Mouse (Mus musculus): ENCODE data around the gene Zfr2. TPM values are rescaled to one million over a fixed set of nuclear protein-coding genes. Genes with fewer than 3 reads are reported as not detected.

Zfr2 gene
- polyA plus RNA-seq, 1 experiment from 2014 or later: 10.9 TPM

GRCm38 (mm10) chr10:81254886-81255285 is 21.9 kb downstream of the Zfr2 start:
- no peak for ATAC-seq (ENCODE audit: insufficient number of reproducible peaks, low FRiP score, low TSS enrichment, low read depth)

DNA sequence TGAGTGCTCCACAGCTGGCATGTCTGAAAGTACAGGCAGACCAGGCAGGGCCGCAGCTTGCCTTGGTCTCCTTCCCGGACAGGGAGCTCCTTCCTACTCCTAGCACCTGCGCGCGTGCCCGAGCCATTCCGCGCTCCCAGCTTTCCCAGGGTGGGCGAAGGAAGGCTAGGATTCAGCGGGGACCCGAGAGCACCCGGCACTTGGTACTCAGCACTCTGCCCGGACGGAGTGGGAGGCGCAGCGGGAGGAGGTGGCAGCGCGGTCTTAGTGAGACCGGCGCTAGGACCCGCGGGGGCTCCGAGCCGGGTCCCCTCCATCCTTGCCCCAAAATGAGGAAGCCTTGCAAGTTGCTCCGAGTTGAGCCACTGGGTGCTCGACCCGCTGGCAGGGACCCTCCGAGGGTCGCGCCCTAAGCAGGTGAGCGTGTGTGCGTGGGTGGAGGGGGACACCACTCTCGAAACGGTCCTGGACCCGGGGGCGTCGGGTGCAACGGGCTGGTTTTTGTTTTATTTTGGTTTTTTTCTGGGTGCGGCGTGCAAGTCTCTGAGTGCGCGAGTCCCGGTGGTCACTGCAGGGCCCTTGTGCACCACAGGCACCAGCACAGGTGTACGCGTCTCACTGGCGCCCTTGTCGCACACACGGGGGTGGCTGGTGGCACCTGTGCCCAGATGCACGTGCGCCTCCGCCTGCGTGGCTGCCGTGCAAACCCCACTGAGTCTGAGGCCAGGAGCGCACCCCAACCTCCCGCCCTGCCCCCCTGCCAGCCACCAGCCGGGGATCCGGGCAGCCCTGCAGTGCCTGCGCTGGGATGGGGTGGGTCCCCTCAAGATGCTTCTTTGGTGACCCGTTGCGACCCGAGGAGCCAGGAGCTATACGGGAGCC is 24.4 kb downstream of the Zfr2 start:
- Histone ChIP-seq H3K4me1 (peaks cover 32% of the 10 kb centered on the region), H3K27me3 (peaks cover 77% of the 10 kb centered on the region), H3K9ac (peak overlapping the region; percentile 33), H3K4me3 (peak overlapping the region; percentile 46), H3K36me3 (peaks cover 12% of the 10 kb centered on the region), H3K27ac (no peak overlapping the region), H3K4me2 (peak overlapping the region; percentile 78), H3K9me3 (peaks cover 4% of the 10 kb centered on the region; the same call in 1 of the 2 replicates)
- 2% methylated on average over 62 of the region's 62 CpGs for WGBS
- no peak for ATAC-seq (ENCODE audit: insufficient number of reproducible peaks, low FRiP score, low TSS enrichment, low read depth)

More at GRCm38 (mm10) chr10:81254886-81255285, 21.9 kb downstream of the Zfr2 start:
- peaks cover 85% of the 10 kb centered on the region for H3K27me3 ChIP-seq
- no peak overlapping the region for H3K9ac ChIP-seq
- H3K4me3 ChIP-seq: no peak overlapping the region
- no peak overlapping the region for H3K27ac ChIP-seq
- H3K4me2 ChIP-seq: no peak overlapping the region
- H3K9me3 ChIP-seq: no peaks in the 10 kb centered on the region
- H3K4me1 ChIP-seq: peaks cover 35% of the 10 kb centered on the region
- 52% methylated on average over 1 of the region's 1 CpGs for whole genome bisulfite sequencing
- no peaks in the 10 kb centered on the region for H3K36me3 ChIP-seq

DNA sequence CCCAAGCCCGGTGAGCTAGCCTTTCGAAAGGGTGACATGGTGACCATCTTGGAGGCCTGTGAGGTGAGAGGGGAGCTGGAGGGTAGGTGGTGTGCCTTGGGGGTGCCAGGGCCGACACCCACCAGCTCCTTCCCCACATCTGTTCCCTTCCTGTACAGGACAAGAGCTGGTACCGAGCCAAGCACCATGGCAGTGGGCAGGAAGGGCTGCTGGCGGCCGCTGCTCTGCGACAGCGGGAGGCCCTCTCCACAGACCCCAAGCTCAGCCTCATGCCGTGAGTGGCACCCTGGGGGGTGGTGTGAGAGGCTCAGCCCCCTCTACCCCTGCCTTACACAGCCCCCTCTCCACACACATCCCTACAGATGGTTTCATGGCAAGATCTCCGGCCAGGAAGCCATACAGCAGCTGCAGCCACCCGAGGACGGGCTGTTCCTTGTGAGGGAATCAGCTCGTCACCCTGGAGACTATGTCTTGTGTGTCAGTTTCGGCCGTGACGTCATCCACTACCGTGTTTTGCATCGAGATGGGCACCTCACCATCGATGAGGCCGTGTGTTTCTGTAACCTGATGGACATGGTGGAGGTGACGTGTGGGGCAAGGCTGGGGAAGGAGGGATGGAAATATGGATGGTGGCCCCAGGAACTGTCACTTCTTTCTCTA is 26.4 kb downstream of the Zfr2 start:
- 35% methylated on average over 21 of the region's 21 CpGs for WGBS
- H3K4me2 ChIP-seq: no peak overlapping the region
- H3K9ac ChIP-seq: no peak overlapping the region
- H3K4me1 ChIP-seq: peaks cover 22% of the 10 kb centered on the region
- H3K36me3 ChIP-seq: peaks cover 31% of the 10 kb centered on the region
- H3K9me3 ChIP-seq: peaks cover 4% of the 10 kb centered on the region; the same call in 1 of the 2 replicates
- no peak overlapping the region for H3K27ac ChIP-seq
- no peak for ATAC-seq (ENCODE audit: insufficient number of reproducible peaks, low FRiP score, low TSS enrichment, low read depth)
- H3K4me3 ChIP-seq: no peak overlapping the region
- H3K27me3 ChIP-seq: peaks cover 57% of the 10 kb centered on the region

- H3K36me3 ChIP-seq: peaks cover 44% of the 10 kb centered on the region
- ATAC-seq (ENCODE audit: insufficient number of reproducible peaks, low FRiP score, low TSS enrichment, low read depth): no peak
Observed at GRCm38 (mm10) chr10:81261025-81261424, 28.1 kb downstream of the Zfr2 start.

GRCm38 (mm10) chr10:81265540-81265939 is 32.6 kb downstream of the Zfr2 start:
- Histone ChIP-seq H3K27ac (no peak overlapping the region; the same call in 1 of the 2 replicates), H3K36me3 (peaks cover 51% of the 10 kb centered on the region), H3K9me3 (peaks cover 4% of the 10 kb centered on the region; the same call in 1 of the 2 replicates), H3K27me3 (peaks cover 4% of the 10 kb centered on the region; the same call in 1 of the 2 replicates), H3K4me1 (peaks cover 26% of the 10 kb centered on the region), H3K4me3 (peak overlapping the region; percentile 74), H3K9ac (no peak overlapping the region), H3K4me2 (peak overlapping the region; percentile 59)
- WGBS: 95% methylated on average over 8 of the region's 8 CpGs
- no peak for ATAC-seq (ENCODE audit: insufficient number of reproducible peaks, low FRiP score, low TSS enrichment, low read depth)

More at GRCm38 (mm10) chr10:81261025-81261424, 28.1 kb downstream of the Zfr2 start:
- H3K9me3 ChIP-seq: peaks cover 4% of the 10 kb centered on the region; the same call in 1 of the 2 replicates
- H3K9ac ChIP-seq: no peak overlapping the region
- WGBS: 88% methylated on average over 4 of the region's 4 CpGs
- no peak overlapping the region for H3K4me2 ChIP-seq
- H3K4me1 ChIP-seq: peaks cover 30% of the 10 kb centered on the region
- no peak overlapping the region for H3K27ac ChIP-seq
- no peak overlapping the region for H3K4me3 ChIP-seq
- H3K27me3 ChIP-seq: peaks cover 49% of the 10 kb centered on the region

DNA sequence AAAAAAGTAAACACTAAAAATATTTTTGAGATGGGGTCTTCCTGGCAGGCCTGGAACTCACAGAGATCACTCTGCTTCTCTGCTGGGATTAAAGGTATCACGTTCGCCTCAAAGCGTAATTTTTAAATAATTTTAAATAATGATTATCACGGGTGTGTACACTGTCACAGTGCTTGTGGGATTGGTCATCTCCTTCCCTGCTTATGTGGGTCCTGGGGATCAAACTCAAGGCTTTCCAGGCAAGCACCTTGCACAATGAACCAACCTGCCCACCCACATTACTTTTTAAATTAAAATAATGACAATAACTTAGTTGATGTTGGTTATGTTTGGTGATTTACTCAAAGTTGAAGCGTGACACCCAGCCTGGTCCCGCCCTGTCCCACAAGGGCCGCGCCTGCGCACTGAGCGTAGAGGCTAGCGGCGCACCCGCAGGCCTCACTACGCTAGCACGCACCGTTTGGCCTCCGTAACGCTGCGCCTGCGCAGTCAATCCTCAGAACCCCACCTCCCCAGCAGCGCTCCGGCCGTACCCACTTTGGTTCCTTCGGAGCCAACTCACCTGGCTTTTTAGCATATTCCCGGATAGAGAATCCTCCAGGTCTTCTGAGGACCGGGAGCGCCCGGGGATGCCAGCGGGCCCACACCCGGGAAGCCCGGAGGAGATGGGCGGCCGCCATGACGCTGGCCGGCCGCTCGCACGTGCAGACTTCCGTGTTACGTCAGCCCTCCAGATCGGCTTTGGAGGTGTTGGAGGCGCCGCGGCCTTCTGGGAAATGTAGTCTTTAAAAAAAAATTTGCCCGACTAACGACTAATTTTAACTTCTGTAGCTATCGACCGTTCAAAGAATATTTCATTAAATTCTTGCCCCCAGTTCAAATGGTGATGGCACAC is 33.5 kb downstream of the Zfr2 start, which contains the start of the genes Mrpl54 and Apba3:
Mrpl54 (minus strand) TSS at position 724 of the 895 bp plus-strand sequence.
Apba3 (plus strand) TSS at position 750 of the 895 bp plus-strand sequence.
- peaks cover 57% of the 10 kb centered on the region for H3K36me3 ChIP-seq

GRCm38 (mm10) chr10:81268056-81268455 is 35.1 kb downstream of the Zfr2 start:
- WGBS: 3% methylated on average over 23 of the region's 23 CpGs

More for the DNA sequence above, 33.5 kb downstream of the Zfr2 start, which contains the start of the genes Mrpl54 and Apba3:
- Histone ChIP-seq H3K4me2 (peak within 1 kb of the TSS; percentile 87), H3K4me3 (peak within 1 kb of the TSS; percentile 74), H3K4me1 (peaks cover 26% of the 10 kb centered on the region), H3K27ac (peak within 1 kb of the TSS; percentile 95), H3K27me3 (no peaks in the 10 kb centered on the region), H3K9ac (peak within 1 kb of the TSS; percentile 77), H3K9me3 (no peaks in the 10 kb centered on the region)
- peak; percentile 93 for ATAC-seq (ENCODE audit: insufficient number of reproducible peaks, low FRiP score, low TSS enrichment, low read depth)
- WGBS: under 1% methylated on average over 48 of the region's 48 CpGs

GRCm38 (mm10) chr10:81268643-81269412 is 35.9 kb downstream of the Zfr2 start:
- peak overlapping the region; percentile 87 for H3K4me2 ChIP-seq
- 0 out of 2 replicates have a peak overlapping the region, but pooled peaks have one; percentile 43 for H3K27ac ChIP-seq
- H3K27me3 ChIP-seq: no peaks in the 10 kb centered on the region
- no peak for ATAC-seq (ENCODE audit: insufficient number of reproducible peaks, low FRiP score, low TSS enrichment, low read depth)
- peaks cover 59% of the 10 kb centered on the region for H3K36me3 ChIP-seq
- peaks cover 29% of the 10 kb centered on the region for H3K4me1 ChIP-seq
- no peaks in the 10 kb centered on the region for H3K9me3 ChIP-seq
- WGBS: 82% methylated on average over 16 of the region's 16 CpGs
- peak overlapping the region; percentile 74 for H3K4me3 ChIP-seq
- peak overlapping the region; percentile 85 for H3K9ac ChIP-seq

More at GRCm38 (mm10) chr10:81268056-81268455, 35.1 kb downstream of the Zfr2 start:
- Histone ChIP-seq H3K27ac (peak overlapping the region; percentile 43; the same call in 1 of the 2 replicates), H3K27me3 (no peaks in the 10 kb centered on the region), H3K4me2 (peak overlapping the region; percentile 87), H3K9ac (peak overlapping the region; percentile 85), H3K4me3 (peak overlapping the region; percentile 74), H3K9me3 (no peaks in the 10 kb centered on the region), H3K36me3 (peaks cover 59% of the 10 kb centered on the region), H3K4me1 (peaks cover 29% of the 10 kb centered on the region)
- ATAC-seq (ENCODE audit: insufficient number of reproducible peaks, low FRiP score, low TSS enrichment, low read depth): no peak; the same call in 1 of the 2 replicates

DNA sequence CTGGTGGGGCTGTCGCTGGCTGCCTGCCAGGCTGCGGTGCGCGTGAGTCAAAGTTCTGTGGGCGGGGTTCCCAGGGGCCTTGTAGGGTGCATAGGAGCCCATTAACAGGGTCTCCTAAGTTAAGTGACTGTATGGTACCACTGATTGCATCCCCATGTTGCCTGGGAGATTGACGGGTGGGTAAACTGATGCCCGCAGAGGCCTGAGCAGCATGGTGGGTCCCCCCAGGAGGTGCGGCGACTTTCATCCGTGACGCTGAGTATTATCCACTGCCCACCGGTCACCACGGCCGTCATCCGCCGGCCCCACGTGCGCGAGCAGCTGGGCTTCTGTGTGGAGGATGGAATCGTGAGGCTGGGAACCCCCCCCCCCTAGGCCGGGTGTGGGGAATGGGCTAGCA is 39.4 kb downstream of the Zfr2 start:
- WGBS: 91% methylated on average over 21 of the region's 21 CpGs
- no peak for ATAC-seq (ENCODE audit: insufficient number of reproducible peaks, low FRiP score, low TSS enrichment, low read depth)
- H3K4me2 ChIP-seq: no peak overlapping the region
- H3K27ac ChIP-seq: no peak overlapping the region
- no peaks in the 10 kb centered on the region for H3K9me3 ChIP-seq
- no peak overlapping the region for H3K4me3 ChIP-seq
- peaks cover 47% of the 10 kb centered on the region for H3K36me3 ChIP-seq
- peaks cover 19% of the 10 kb centered on the region for H3K4me1 ChIP-seq
- H3K9ac ChIP-seq: no peak overlapping the region
- H3K27me3 ChIP-seq: no peaks in the 10 kb centered on the region

DNA sequence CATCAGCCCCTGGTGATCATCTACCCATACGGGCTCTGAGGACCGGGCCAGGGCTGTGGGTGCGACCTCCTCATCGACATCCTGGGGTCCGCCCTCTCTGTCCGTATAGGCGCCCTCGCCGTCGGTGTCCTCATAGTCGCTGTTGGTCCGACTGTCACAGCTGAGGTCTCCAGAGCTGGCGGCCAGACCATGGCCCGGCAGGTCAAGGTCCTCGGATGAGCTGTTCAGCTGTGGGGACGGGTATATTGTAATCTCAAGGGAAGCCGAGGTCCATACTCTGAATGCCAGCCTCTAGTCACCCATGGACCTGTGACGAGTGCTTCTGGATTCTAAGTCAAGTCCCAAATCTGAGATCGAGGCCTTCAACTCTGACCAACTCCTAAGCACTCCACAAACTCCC is 40.9 kb downstream of the Zfr2 start:
- H3K4me2 ChIP-seq: no peak overlapping the region
- H3K4me1 ChIP-seq: peaks cover 10% of the 10 kb centered on the region
- no peak overlapping the region for H3K4me3 ChIP-seq
- ATAC-seq (ENCODE audit: insufficient number of reproducible peaks, low FRiP score, low TSS enrichment, low read depth): no peak
- WGBS: 95% methylated on average over 19 of the region's 19 CpGs
- no peaks in the 10 kb centered on the region for H3K27me3 ChIP-seq
- H3K9ac ChIP-seq: no peak overlapping the region
- no peak overlapping the region for H3K27ac ChIP-seq
- H3K9me3 ChIP-seq: no peaks in the 10 kb centered on the region
- peaks cover 47% of the 10 kb centered on the region for H3K36me3 ChIP-seq

Measured in limb, embryonic 15.5 days (tissue).